Mouse (Mus musculus): ENCODE measurements at regions not wholly inside any gene's neighbourhood (a gene's known extent, or its start where the extent isn't known, plus 50 kb on each side); places are given as distances from the start of the nearest gene placed in this dataset.

GRCm38 (mm10) chr1:148863582-148863981, 1097.5 kb downstream of the Pla2g4a start:
- no peak overlapping the region for H3K27ac ChIP-seq
- no peaks in the 10 kb centered on the region for H3K4me1 ChIP-seq
- H3K9me3 ChIP-seq, result no peaks in the 10 kb centered on the region
- H3K9ac ChIP-seq, result no peak overlapping the region
- 88% methylated on average over 2 of the region's 2 CpGs for WGBS
- H3K27me3 ChIP-seq (replicated peaks), result no peaks in the 10 kb centered on the region
- no peak overlapping the region for H3K4me3 ChIP-seq
- no peak overlapping the region for H3K4me2 ChIP-seq (replicated peaks)
- ATAC-seq (ENCODE audit: low FRiP score, low read depth), result no peak
- no peaks in the 10 kb centered on the region for H3K36me3 ChIP-seq

GRCm38 (mm10) chr1:148852990-148853389, 1108.1 kb downstream of the Pla2g4a start:
- Histone ChIP-seq H3K9ac (no peak overlapping the region), H3K27ac (no peak overlapping the region), H3K4me2 (replicated peaks) (no peak overlapping the region), H3K4me1 (no peaks in the 10 kb centered on the region), H3K36me3 (no peaks in the 10 kb centered on the region), H3K9me3 (no peaks in the 10 kb centered on the region), H3K27me3 (replicated peaks) (no peaks in the 10 kb centered on the region), H3K4me3 (no peak overlapping the region)
- ATAC-seq (ENCODE audit: low FRiP score, low read depth), result no peak
- WGBS, result 90% methylated on average over 1 of the region's 1 CpGs

GRCm38 (mm10) chr1:148846595-148846994, 1114.5 kb downstream of the Pla2g4a start:
- Histone ChIP-seq H3K4me2 (replicated peaks) (no peak overlapping the region), H3K36me3 (no peaks in the 10 kb centered on the region), H3K9ac (no peak overlapping the region), H3K4me1 (no peaks in the 10 kb centered on the region), H3K9me3 (no peaks in the 10 kb centered on the region), H3K27me3 (replicated peaks) (no peaks in the 10 kb centered on the region), H3K4me3 (no peak overlapping the region), H3K27ac (no peak overlapping the region)
- ATAC-seq (ENCODE audit: low FRiP score, low read depth), result no peak
- 78% methylated on average over 2 of the region's 2 CpGs for WGBS

GRCm38 (mm10) chr1:148823146-148823545, 1137.9 kb downstream of the Pla2g4a start:
- Histone ChIP-seq H3K9me3 (no peaks in the 10 kb centered on the region), H3K36me3 (no peaks in the 10 kb centered on the region), H3K27me3 (replicated peaks) (no peaks in the 10 kb centered on the region), H3K27ac (no peak overlapping the region), H3K4me3 (no peak overlapping the region), H3K4me1 (no peaks in the 10 kb centered on the region), H3K4me2 (replicated peaks) (no peak overlapping the region), H3K9ac (no peak overlapping the region)
- whole genome bisulfite sequencing, result 49% methylated on average over 3 of the region's 3 CpGs
- no peak for ATAC-seq (ENCODE audit: low FRiP score, low read depth)

GRCm38 (mm10) chr1:148808707-148809106, 1152.4 kb downstream of the Pla2g4a start:
- Histone ChIP-seq H3K4me2 (replicated peaks) (no peak overlapping the region), H3K27me3 (replicated peaks) (no peaks in the 10 kb centered on the region), H3K36me3 (no peaks in the 10 kb centered on the region), H3K4me3 (no peak overlapping the region), H3K4me1 (no peaks in the 10 kb centered on the region), H3K27ac (no peak overlapping the region), H3K9ac (no peak overlapping the region), H3K9me3 (no peaks in the 10 kb centered on the region)
- ATAC-seq (ENCODE audit: low FRiP score, low read depth), result no peak

DNA sequence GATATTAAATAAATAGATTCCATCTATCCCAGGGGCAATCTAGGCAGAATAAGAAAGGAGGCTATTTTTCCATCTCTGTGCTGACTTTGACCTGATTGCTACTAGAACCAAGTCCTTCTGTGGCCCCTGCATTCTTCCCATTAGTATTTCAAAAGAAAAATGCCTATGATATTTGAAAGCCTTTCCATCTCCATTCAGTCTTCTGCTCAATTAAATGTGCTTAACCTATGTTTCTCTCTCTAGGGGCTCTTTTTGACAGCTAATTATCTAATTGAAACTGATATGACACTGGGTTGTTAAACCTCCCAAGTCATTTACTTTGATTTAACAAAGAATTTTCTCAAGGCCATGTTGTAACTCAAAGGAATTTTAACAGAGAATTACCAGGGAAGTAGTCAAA, 1164.0 kb downstream of the Pla2g4a start:
- Histone ChIP-seq H3K27ac (no peak overlapping the region), H3K4me1 (no peaks in the 10 kb centered on the region), H3K36me3 (no peaks in the 10 kb centered on the region), H3K4me2 (replicated peaks) (no peak overlapping the region), H3K9ac (no peak overlapping the region), H3K4me3 (no peak overlapping the region), H3K9me3 (no peaks in the 10 kb centered on the region), H3K27me3 (replicated peaks) (no peaks in the 10 kb centered on the region)
- no peak for ATAC-seq (ENCODE audit: low FRiP score, low read depth)

DNA sequence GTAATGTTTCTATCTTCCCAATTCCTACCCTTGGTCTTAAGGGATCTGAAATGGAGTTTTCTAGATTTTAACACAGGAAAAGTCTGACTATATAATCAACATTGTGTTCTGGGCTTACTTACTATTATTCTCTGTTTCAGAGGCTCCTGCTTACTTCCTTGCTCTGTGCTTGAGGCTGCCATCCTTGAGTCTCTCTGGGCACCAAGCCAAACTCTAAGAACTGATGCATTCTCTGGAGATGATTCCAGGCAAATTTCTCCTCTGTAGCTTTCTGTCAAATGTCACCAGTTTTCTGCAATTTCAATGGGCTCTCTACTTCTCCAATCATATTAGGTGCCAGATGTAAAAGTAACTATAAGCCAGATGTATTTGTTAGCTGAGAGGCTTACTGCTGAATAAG, 1210.3 kb downstream of the Pla2g4a start:
- H3K4me2 ChIP-seq (replicated peaks), result no peak overlapping the region
- H3K36me3 ChIP-seq, result no peaks in the 10 kb centered on the region
- no peak overlapping the region for H3K9ac ChIP-seq
- H3K27ac ChIP-seq, result no peak overlapping the region
- no peak overlapping the region for H3K4me3 ChIP-seq
- H3K9me3 ChIP-seq, result no peaks in the 10 kb centered on the region
- H3K27me3 ChIP-seq (replicated peaks), result no peaks in the 10 kb centered on the region
- no peaks in the 10 kb centered on the region for H3K4me1 ChIP-seq
- no peak for ATAC-seq (ENCODE audit: low FRiP score, low read depth)

GRCm38 (mm10) chr1:148722106-148722505, 1239.0 kb downstream of the Pla2g4a start:
- no peak overlapping the region for H3K27ac ChIP-seq
- no peaks in the 10 kb centered on the region for H3K27me3 ChIP-seq (replicated peaks)
- no peaks in the 10 kb centered on the region for H3K4me1 ChIP-seq
- no peak for ATAC-seq (ENCODE audit: low FRiP score, low read depth)
- WGBS, result 68% methylated on average over 1 of the region's 1 CpGs
- H3K9ac ChIP-seq, result no peak overlapping the region
- no peaks in the 10 kb centered on the region for H3K9me3 ChIP-seq
- no peak overlapping the region for H3K4me2 ChIP-seq (replicated peaks)
- no peaks in the 10 kb centered on the region for H3K36me3 ChIP-seq
- H3K4me3 ChIP-seq, result no peak overlapping the region

DNA sequence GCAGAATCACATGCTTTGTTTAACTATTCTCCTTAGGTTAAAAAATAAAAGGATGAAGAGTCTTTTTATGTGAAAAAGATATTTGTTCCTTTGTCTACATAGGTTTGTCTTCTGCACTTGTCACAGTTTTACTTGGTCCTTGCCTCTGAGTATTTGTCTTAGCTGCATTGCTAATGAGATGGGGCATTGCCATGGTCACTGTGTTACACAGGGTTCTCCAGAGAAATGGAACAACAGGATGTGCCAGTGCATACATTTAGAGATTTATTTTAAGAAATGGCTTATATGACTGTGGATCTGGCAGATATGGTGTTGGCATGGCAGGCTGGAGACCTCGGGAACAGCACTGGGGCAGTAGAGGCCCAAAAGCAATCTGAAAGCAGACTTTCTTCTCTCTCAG, 1239.7 kb downstream of the Pla2g4a start:
- no peak for ATAC-seq (ENCODE audit: low FRiP score, low read depth)
- no peaks in the 10 kb centered on the region for H3K27me3 ChIP-seq (replicated peaks)
- WGBS, result 85% methylated on average over 1 of the region's 1 CpGs

GRCm38 (mm10) chr1:148720980-148721379, 1240.1 kb downstream of the Pla2g4a start:
- H3K4me2 ChIP-seq (replicated peaks), result no peak overlapping the region
- no peak overlapping the region for H3K27ac ChIP-seq
- no peaks in the 10 kb centered on the region for H3K27me3 ChIP-seq (replicated peaks)
- no peaks in the 10 kb centered on the region for H3K4me1 ChIP-seq
- H3K36me3 ChIP-seq, result no peaks in the 10 kb centered on the region
- no peak for ATAC-seq (ENCODE audit: low FRiP score, low read depth)
- H3K9ac ChIP-seq, result no peak overlapping the region
- 63% methylated on average over 4 of the region's 4 CpGs for WGBS
- H3K9me3 ChIP-seq, result no peaks in the 10 kb centered on the region
- H3K4me3 ChIP-seq, result no peak overlapping the region

More for the DNA sequence above, 1239.7 kb downstream of the Pla2g4a start:
- Histone ChIP-seq H3K9me3 (no peaks in the 10 kb centered on the region), H3K4me3 (no peak overlapping the region), H3K4me2 (replicated peaks) (no peak overlapping the region), H3K27ac (no peak overlapping the region), H3K36me3 (no peaks in the 10 kb centered on the region), H3K9ac (no peak overlapping the region), H3K4me1 (no peaks in the 10 kb centered on the region)

DNA sequence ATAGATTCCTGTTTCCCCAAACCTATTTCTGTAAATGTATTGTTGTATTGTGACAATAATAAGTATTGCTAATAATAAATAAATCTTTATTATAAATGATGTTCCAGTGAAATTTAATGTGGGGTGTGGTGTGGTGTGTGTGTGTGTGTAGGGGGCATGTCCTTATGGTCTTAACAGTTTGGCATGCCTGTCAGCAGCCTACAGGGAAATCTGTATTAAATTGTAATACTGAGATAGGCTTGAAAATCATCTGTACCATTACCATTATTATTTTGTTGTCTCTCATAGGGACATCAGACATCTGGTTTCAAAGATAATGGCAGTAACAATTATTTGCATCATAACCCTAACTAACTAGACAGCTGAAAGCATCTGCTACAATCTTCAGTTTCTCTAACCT, 1253.0 kb downstream of the Pla2g4a start:
- Histone ChIP-seq H3K27me3 (replicated peaks) (no peaks in the 10 kb centered on the region), H3K4me2 (replicated peaks) (no peak overlapping the region), H3K27ac (no peak overlapping the region), H3K9ac (no peak overlapping the region), H3K9me3 (no peaks in the 10 kb centered on the region), H3K4me3 (no peak overlapping the region), H3K36me3 (no peaks in the 10 kb centered on the region), H3K4me1 (no peaks in the 10 kb centered on the region)
- ATAC-seq (ENCODE audit: low FRiP score, low read depth), result no peak

GRCm38 (mm10) chr1:148707657-148708056, 1253.4 kb downstream of the Pla2g4a start:
- no peaks in the 10 kb centered on the region for H3K4me1 ChIP-seq
- no peaks in the 10 kb centered on the region for H3K9me3 ChIP-seq
- no peaks in the 10 kb centered on the region for H3K27me3 ChIP-seq (replicated peaks)
- ATAC-seq (ENCODE audit: low FRiP score, low read depth), result no peak
- no peak overlapping the region for H3K4me3 ChIP-seq
- H3K9ac ChIP-seq, result no peak overlapping the region
- H3K36me3 ChIP-seq, result no peaks in the 10 kb centered on the region
- H3K4me2 ChIP-seq (replicated peaks), result no peak overlapping the region
- H3K27ac ChIP-seq, result no peak overlapping the region

DNA sequence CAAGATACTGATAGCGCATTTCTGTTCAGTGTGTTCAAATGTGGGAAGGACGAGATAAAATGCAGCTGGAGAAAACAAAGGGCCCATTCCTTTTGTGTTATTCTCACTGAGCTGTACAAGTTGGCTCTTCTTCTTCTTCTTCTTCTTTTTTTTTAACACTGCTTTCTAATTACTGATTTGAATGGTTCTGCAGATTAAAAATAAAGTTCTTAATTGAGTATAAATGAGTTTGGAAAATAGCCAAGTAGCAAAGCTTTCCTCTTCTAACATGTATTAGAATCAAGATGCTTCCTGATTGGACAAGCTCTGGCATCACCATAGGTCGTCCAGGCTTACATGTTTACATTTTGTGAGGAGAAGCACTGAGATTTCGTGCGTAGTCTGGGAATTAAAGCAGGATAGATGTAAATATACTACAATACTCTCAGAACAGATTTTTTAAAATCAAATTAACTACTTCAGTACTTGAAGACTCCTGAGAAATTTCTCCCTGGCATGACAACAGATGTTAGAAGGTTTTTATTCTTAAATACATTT, 1254.8 kb downstream of the Pla2g4a start:
- no peak overlapping the region for H3K9ac ChIP-seq
- H3K27ac ChIP-seq, result no peak overlapping the region
- no peak overlapping the region for H3K4me3 ChIP-seq
- H3K27me3 ChIP-seq (replicated peaks), result no peaks in the 10 kb centered on the region
- no peak overlapping the region for H3K4me2 ChIP-seq (replicated peaks)
- 78% methylated on average over 5 of the region's 5 CpGs for WGBS
- no peaks in the 10 kb centered on the region for H3K4me1 ChIP-seq
- no peaks in the 10 kb centered on the region for H3K9me3 ChIP-seq
- ATAC-seq (ENCODE audit: low FRiP score, low read depth), result no peak
- H3K36me3 ChIP-seq, result no peaks in the 10 kb centered on the region

DNA sequence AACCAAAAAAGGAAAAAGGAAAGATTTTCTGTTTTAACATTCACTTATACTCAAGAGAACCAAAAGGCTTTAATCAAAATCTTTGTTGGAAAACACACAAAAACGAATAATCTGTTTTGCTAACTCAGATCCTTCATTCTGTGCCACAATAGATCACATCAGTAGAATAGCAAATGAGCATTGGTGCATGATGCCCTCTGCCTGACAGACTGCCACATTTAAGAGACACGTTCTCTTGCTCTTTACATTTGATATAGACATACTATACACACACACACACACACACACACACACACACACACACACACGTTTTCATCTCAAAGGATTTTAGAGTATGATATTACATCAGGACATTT, 1260.5 kb downstream of the Pla2g4a start:
- Histone ChIP-seq H3K27ac (no peak overlapping the region), H3K4me2 (replicated peaks) (no peak overlapping the region), H3K9ac (no peak overlapping the region), H3K27me3 (replicated peaks) (no peaks in the 10 kb centered on the region), H3K4me1 (no peaks in the 10 kb centered on the region), H3K9me3 (no peaks in the 10 kb centered on the region), H3K36me3 (no peaks in the 10 kb centered on the region), H3K4me3 (no peak overlapping the region)
- 50% methylated on average over 3 of the region's 3 CpGs for WGBS
- ATAC-seq (ENCODE audit: low FRiP score, low read depth), result no peak

All from neural tube, embryonic 12.5 days (tissue).